Mouse (Mus musculus): ENCODE data around the gene Kdm4c. TPM values are rescaled to one million over a fixed set of nuclear protein-coding genes. Genes with fewer than 3 reads are reported as not detected.
A peak's percentile ranks its signal among the peaks of the same experiment; 100 is the strongest.
"Not testable (repeated sequence)": the region's sequence is repeated elsewhere in the genome, so short reads cannot be mapped to it uniquely, and the experiment has no call there.

Kdm4c gene
- total RNA-seq (2021), result 10 to 100 TPM; 21.3 to 24.8 TPM

- no peak for DNase-seq (ENCODE audit: extremely low spot score in 1 of 2, low spot score in 2 of 2)
- intact Hi-C loops (cut with DNase I), result no loop called here
These were observed at the start of gene Kdm4c for GRCm38 (mm10) chr4:74242176-74242575. Gene Kdm4c (plus strand): TSS chr4:74242497.

- DNase-seq (ENCODE audit: extremely low spot score in 1 of 2, low spot score in 2 of 2), result no peak
- intact Hi-C loops (cut with DNase I), result no loop called here
These were observed 41.0 kb upstream of the Kdm4c start for GRCm38 (mm10) chr4:74201281-74201811.

DNA sequence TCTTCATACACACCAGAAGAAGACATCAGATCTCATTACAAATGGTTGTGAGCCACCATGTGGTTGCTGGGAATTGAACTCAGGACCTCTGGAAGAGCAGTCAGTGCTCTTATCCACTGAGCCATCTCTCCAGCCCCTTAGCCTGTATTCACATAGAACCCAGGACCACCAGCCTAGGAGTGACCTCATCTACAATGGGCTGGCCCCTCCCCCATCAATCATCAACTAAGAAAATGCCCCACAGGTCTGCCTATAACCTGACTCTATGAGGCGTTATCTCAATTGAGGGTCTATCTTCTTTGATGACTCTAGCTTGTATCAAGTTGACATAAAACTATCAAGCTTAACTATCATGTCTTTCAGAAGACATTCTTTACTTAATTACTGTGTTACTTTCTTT lies 20.5 kb upstream of the Kdm4c start:
- DNase-seq (ENCODE audit: extremely low spot score in 1 of 2, low spot score in 2 of 2), result not testable (repeated sequence)
- intact Hi-C loops (cut with DNase I), result loop anchor here (10.0 kb wide), 1 partner anchor 617 kb away; the partner anchor contains the start of gene Gm11238

- DNase-seq (ENCODE audit: extremely low spot score in 1 of 2, low spot score in 2 of 2), result no peak
- intact Hi-C loops (cut with DNase I), result loop anchor here (10.0 kb wide), 1 partner anchor 618 kb away; the partner anchor contains the start of gene Gm11238
These were observed 19.9 kb upstream of the Kdm4c start for GRCm38 (mm10) chr4:74222360-74222759.

DNA sequence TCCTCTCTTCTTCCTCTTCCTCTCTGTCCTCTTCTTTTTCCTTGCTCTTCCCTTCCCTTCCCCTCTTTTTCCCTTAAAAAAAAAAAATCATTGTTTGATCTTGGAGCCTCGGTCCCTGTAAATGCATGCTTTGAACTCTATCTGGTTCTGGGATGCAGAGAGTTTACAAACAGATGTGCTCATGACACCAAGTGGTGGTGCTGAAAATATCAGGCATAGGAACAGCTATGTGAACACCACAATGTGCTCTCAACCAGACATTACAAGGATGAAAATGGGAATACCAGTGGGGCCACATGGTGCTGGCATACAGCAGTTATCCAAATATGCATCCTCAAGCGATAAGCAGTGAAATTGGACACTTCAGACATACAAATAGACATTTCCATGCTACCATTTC lies 18.1 kb upstream of the Kdm4c start:
- no peak for DNase-seq (ENCODE audit: extremely low spot score in 1 of 2, low spot score in 2 of 2)
- intact Hi-C loops (cut with DNase I), result loop anchor here (10.0 kb wide), 1 partner anchor 619 kb away; the partner anchor contains the start of gene Gm11238

DNA sequence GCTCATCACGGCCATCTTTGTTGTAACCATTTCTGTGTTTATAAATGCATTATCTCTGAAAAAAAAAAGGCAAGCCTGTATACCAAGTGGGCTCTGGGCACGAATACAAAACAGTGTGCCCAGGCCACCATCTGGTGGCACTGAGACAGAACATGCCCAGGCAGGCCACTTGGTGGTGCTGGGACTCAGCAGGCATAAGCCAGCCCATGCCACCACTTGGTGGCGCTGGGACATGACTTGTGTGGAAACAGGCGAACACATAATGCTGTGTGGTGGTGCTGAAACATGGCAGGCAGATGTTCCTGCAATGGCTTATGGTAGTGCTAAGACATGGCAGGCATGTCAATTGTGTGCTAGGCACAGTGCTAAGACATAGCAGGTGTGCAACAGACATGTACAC lies 11.3 kb upstream of the Kdm4c start:
- peak in 1 of 2 experiments; percentile 37 for DNase-seq (ENCODE audit: extremely low spot score in 1 of 2, low spot score in 2 of 2)
- intact Hi-C loops (cut with DNase I), result no loop called here

- DNase-seq (ENCODE audit: extremely low spot score in 1 of 2, low spot score in 2 of 2), result peak in 1 of 2 experiments; percentile 35
- intact Hi-C loops (cut with DNase I), result no loop called here
These were observed 10.9 kb upstream of the Kdm4c start for GRCm38 (mm10) chr4:74231405-74231804.

DNA sequence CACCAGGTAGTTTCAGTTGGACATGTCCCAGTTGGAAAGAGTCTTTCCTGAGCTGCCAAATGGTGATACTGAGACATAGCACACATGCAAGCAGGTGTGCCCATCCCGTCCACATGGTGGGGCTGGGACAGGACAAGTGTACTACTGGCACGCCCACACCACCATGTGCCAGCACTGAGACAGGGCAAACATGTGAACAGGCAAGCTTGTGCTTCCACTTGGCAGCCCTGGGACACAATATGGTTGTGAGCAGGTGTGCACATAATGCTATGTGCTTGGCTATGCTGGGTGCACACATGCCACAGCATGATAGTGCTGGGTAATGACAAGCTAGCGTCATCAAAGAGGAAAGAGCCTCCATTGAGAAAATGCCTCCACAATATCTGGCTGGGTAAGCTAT lies 8.8 kb upstream of the Kdm4c start:
- no peak for DNase-seq (ENCODE audit: extremely low spot score in 1 of 2, low spot score in 2 of 2)
- intact Hi-C loops (cut with DNase I), result no loop called here

GRCm38 (mm10) chr4:74251348-74252244 lies 9.3 kb downstream of the Kdm4c start:
- intact Hi-C loops (cut with DNase I), result no loop called here
- peak; percentile 94 to 99 for DNase-seq (ENCODE audit: extremely low spot score in 1 of 2, low spot score in 2 of 2)

- intact Hi-C loops (cut with DNase I), result no loop called here
- peak; percentile 50 to 60 for DNase-seq (ENCODE audit: extremely low spot score in 1 of 2, low spot score in 2 of 2)
These were observed 10.2 kb downstream of the Kdm4c start for GRCm38 (mm10) chr4:74252245-74253105.

DNA sequence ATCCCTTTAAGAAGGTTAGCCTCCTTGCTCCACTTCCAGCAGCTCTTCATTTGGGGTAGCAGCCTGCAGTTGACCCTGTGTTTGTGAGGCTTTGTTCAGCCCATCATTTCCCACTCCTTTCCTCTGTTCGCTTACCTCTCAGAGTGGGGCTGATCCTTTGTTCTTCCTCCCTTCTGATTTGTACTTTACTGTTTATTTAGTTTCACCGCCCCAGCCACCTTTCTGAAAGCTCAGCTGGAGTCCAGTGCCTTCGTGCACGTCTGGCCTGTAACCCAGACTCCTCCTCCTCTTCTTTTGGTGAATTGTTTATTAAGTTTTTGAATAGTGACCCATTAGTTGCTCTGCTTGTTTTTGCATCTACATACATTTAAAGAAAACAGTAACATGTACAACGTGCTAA lies 15.6 kb downstream of the Kdm4c start:
- no peak for DNase-seq (ENCODE audit: extremely low spot score in 1 of 2, low spot score in 2 of 2)
- intact Hi-C loops (cut with DNase I), result no loop called here

DNA sequence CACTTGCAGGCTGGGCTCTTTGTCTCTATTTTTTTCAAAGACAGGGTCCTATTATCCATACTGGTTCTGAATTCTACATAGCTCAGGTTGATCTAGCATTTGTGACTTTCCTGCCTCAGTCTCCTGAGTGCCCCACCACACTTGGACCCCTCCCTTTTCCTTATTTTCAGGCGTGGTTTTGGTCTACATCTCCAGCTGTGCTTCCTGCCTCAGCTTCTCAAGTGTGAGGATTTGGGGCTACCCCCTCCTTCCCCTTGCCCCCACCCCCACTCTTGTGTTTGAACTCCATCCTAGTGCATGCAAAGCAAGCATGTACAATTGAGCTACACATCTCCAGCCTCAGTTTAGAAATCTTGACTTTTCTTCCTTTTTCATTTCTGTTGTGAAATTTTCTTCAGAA lies 16.2 kb downstream of the Kdm4c start:
- intact Hi-C loops (cut with DNase I), result no loop called here
- DNase-seq (ENCODE audit: extremely low spot score in 1 of 2, low spot score in 2 of 2), result no peak

GRCm38 (mm10) chr4:74259331-74259730 lies 17.0 kb downstream of the Kdm4c start:
- intact Hi-C loops (cut with DNase I), result no loop called here
- no peak for DNase-seq (ENCODE audit: extremely low spot score in 1 of 2, low spot score in 2 of 2)

- no peak for DNase-seq (ENCODE audit: extremely low spot score in 1 of 2, low spot score in 2 of 2)
- intact Hi-C loops (cut with DNase I), result no loop called here
These were observed 19.6 kb downstream of the Kdm4c start for GRCm38 (mm10) chr4:74261879-74262278.

- intact Hi-C loops (cut with DNase I), result no loop called here
- no peak for DNase-seq (ENCODE audit: extremely low spot score in 1 of 2, low spot score in 2 of 2)
These were observed 22.2 kb downstream of the Kdm4c start for GRCm38 (mm10) chr4:74264428-74264955.

DNA sequence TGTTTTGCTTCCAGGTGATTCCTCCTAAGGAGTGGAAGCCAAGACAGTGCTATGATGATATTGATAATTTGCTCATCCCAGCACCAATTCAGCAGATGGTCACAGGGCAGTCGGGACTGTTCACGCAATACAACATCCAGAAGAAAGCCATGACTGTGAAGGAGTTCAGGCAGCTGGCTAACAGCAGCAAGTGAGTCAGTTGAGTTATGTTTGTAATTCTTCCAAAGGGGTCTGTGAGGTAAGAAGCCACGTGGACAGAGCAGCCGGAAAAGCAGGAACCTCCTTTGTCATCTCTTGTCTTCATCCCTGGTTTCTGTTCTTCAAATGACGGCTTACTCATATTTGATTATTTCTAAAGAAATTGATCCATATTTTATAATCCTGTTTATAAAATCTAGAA lies 28.9 kb downstream of the Kdm4c start:
- intact Hi-C loops (cut with DNase I), result no loop called here
- no peak for DNase-seq (ENCODE audit: extremely low spot score in 1 of 2, low spot score in 2 of 2)

GRCm38 (mm10) chr4:74277486-74277885 lies 35.2 kb downstream of the Kdm4c start:
- DNase-seq (ENCODE audit: extremely low spot score in 1 of 2, low spot score in 2 of 2), result no peak
- intact Hi-C loops (cut with DNase I), result no loop called here

- intact Hi-C loops (cut with DNase I), result no loop called here
- DNase-seq (ENCODE audit: extremely low spot score in 1 of 2, low spot score in 2 of 2), result no peak
These were observed 37.9 kb downstream of the Kdm4c start for GRCm38 (mm10) chr4:74280170-74280569.

DNA sequence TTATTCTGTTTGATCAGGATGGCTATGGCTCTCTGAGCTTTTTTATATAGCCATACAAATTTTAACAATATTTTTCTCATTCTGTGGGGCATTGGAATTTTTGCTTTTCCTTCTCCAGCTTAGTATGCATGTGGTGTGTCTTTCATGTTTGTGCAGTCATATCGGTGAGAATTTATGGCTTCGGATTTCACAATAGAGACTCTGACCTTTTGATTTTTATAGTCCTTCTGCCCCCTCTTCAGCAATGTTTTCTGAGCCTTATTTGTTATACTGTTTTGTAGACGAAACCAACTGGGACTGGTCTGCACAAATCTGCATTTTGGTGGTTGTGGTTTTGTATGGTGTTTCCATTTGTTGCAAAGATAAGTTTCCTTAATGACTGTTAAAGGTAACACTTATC lies 45.6 kb downstream of the Kdm4c start:
- no peak for DNase-seq (ENCODE audit: extremely low spot score in 1 of 2, low spot score in 2 of 2)
- intact Hi-C loops (cut with DNase I), result no loop called here
